Mouse (Mus musculus): ENCODE measurements around the gene Shkbp1. TPM values are rescaled to one million over a fixed set of nuclear protein-coding genes. Genes with fewer than 3 reads are reported as not detected.

Gene Shkbp1
- polyA plus RNA-seq, 1 experiment from 2014 or later = 46.6 TPM

DNA sequence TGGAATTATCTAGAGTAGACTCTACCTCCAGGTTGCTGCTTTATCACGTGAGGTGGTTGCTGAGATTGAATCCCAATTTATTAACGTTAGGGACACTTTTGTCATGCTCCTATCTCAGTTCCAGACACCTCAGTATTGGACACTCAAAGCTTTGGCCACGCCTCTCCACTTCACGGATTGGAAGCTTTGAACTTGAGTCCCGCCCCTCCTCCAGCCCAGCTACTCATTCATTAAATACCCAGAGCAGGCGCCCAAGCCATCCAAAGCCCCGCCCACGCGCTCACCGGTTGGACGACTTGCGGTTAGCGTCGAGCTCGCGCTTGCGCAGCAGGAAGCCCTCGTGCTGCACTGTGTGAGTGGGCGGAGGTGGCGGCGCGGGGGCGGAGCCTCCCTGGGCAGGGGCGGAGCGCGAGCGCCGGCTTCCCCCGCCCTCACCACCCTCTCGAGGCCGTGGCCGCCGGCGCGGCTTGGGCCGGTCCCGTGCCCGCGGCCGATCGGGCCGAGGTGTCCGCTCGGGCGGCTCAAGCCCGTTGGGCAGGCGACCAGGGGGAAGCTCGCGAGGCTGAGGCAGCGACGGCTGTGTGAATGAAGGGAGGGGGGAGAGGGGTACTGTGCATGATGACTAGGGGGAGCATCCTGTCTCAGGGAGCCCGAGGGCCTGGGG is 5.6 kb upstream of the Shkbp1 start:
- Histone ChIP-seq H3K9me3 (no peaks in the 10 kb centered on the region), H3K27ac (replicated peaks) (0 out of 2 replicates have a peak overlapping the region, but pooled peaks have one; percentile 25), H3K9ac (peak overlapping the region; percentile 63), H3K4me3 (peak overlapping the region; percentile 48), H3K36me3 (no peaks in the 10 kb centered on the region), H3K4me1 (replicated peaks) (peaks cover 13% of the 10 kb centered on the region), H3K4me2 (peak overlapping the region; percentile 78), H3K27me3 (peaks cover 58% of the 10 kb centered on the region)
- ATAC-seq (ENCODE audit: low FRiP score, low read depth) = peak; percentile 94
- under 1% methylated on average over 52 of the region's 52 CpGs for WGBS

DNA sequence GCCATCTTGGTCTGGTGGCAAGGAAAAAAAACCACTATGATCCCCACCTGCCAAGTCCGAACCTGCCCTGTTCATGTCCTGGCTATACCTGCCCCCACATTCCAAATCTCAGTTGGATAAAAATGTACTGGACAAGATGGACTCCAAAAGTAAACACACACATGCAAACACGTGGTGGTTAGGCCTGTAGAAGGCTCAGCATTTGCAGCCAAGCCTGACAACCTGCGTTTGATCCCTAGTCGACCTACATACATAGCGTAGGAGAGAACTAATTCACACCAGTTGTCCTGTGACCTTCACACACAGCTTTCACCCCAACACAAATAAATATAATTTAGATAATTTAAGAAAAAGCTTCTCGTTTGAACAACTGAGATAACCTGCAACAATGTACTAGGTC is 4.9 kb upstream of the Shkbp1 start:
- peak overlapping the region; percentile 48 for H3K4me3 ChIP-seq

DNA sequence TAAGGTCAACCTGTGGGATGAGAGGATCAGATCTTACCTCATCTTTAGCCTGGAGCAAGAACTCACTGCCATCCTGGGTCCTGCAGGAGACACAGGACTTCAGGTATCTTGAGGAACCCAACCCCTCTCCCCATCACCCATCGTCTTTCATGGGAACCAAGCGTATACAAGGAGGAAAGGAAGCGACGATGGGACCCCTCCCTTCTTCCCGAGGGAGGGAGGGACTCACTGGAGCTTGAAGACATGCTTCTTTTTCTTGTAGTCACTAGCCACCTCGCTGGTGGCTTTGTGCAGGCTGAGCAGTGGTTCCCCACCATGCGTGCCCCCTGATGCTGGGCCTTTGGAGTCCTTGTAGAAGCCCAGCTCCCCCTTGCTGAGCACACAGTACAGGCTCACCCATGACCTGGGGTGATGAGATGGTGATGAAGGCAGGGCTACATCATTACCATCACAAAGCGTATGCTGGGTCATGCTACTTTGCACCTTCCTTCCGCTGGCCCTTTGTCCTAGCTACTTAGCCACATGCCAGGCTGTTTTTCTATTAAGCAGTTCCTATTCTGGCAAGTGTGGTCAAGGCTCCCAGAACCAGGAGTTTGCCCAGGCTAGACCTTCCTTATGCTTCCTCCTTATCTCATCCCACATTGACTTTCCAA is 4.0 kb upstream of the Shkbp1 start:
- Histone ChIP-seq H3K27me3 (peaks cover 44% of the 10 kb centered on the region), H3K9ac (no peak overlapping the region), H3K27ac (replicated peaks) (no peak overlapping the region), H3K36me3 (no peaks in the 10 kb centered on the region), H3K4me2 (no peak overlapping the region), H3K9me3 (no peaks in the 10 kb centered on the region), H3K4me1 (replicated peaks) (peaks cover 23% of the 10 kb centered on the region), H3K4me3 (no peak overlapping the region)
- no peak for ATAC-seq (ENCODE audit: low FRiP score, low read depth)
- 83% methylated on average over 9 of the region's 9 CpGs for WGBS

More for the DNA sequence above, 4.9 kb upstream of the Shkbp1 start:
- Histone ChIP-seq H3K36me3 (no peaks in the 10 kb centered on the region), H3K27me3 (peaks cover 53% of the 10 kb centered on the region), H3K27ac (replicated peaks) (0 out of 2 replicates have a peak overlapping the region, but pooled peaks have one; percentile 5), H3K9me3 (no peaks in the 10 kb centered on the region), H3K4me2 (peak overlapping the region; percentile 78), H3K4me1 (replicated peaks) (peaks cover 17% of the 10 kb centered on the region), H3K9ac (no peak overlapping the region)
- ATAC-seq (ENCODE audit: low FRiP score, low read depth) = no peak
- WGBS = 57% methylated on average over 6 of the region's 6 CpGs

DNA sequence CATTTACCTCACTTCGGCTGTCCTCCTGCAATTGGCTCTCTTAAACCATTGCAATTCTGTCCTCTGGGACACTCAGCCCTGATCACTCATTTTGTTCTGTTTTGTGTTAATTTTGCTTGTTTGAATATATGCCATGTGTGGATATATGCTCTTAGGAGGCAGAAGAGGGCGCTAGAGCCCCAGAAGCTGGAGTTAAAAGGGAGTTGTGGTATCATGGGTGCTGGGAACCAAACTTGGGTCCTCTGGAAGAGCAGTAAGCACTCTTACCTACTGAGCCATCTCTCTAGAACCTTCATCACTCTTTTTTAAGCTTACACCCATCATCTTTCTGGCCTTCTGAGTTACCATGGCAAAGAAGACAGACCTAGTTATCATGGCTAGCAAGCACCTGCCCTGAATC is 3.3 kb upstream of the Shkbp1 start:
- H3K4me1 ChIP-seq (replicated peaks) = peaks cover 30% of the 10 kb centered on the region
- 74% methylated on average over 2 of the region's 2 CpGs for WGBS
- H3K27ac ChIP-seq (replicated peaks) = no peak overlapping the region
- H3K9ac ChIP-seq = no peak overlapping the region
- H3K9me3 ChIP-seq = no peaks in the 10 kb centered on the region
- H3K4me2 ChIP-seq = no peak overlapping the region
- H3K4me3 ChIP-seq = no peak overlapping the region
- no peak for ATAC-seq (ENCODE audit: low FRiP score, low read depth)
- no peaks in the 10 kb centered on the region for H3K36me3 ChIP-seq
- H3K27me3 ChIP-seq = peaks cover 37% of the 10 kb centered on the region

DNA sequence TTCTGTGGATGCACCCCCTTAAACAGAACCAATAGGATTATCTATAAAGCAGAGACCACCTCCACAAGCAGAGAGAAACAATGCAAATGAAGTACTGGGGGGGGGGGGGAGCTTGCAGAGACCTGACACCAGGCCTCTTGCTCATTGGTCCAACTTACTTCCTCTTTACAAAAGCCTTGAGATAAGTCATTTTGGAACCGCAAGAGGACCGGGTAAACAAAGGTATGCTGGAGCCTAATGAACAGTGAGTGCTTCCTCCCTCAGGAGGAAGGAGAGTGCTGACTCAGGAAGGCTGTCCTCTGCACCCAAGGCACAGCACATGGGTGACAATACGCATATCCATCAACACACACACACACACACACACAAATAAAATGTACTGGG is 1.8 kb upstream of the Shkbp1 start:
- H3K36me3 ChIP-seq = no peaks in the 10 kb centered on the region
- H3K4me2 ChIP-seq = no peak overlapping the region
- WGBS = 26% methylated on average over 3 of the region's 3 CpGs
- no peak overlapping the region for H3K27ac ChIP-seq (replicated peaks)
- peaks cover 31% of the 10 kb centered on the region for H3K4me1 ChIP-seq (replicated peaks)
- H3K27me3 ChIP-seq = peaks cover 27% of the 10 kb centered on the region
- H3K9ac ChIP-seq = no peak overlapping the region
- H3K4me3 ChIP-seq = no peak overlapping the region
- ATAC-seq (ENCODE audit: low FRiP score, low read depth) = no peak
- no peaks in the 10 kb centered on the region for H3K9me3 ChIP-seq

DNA sequence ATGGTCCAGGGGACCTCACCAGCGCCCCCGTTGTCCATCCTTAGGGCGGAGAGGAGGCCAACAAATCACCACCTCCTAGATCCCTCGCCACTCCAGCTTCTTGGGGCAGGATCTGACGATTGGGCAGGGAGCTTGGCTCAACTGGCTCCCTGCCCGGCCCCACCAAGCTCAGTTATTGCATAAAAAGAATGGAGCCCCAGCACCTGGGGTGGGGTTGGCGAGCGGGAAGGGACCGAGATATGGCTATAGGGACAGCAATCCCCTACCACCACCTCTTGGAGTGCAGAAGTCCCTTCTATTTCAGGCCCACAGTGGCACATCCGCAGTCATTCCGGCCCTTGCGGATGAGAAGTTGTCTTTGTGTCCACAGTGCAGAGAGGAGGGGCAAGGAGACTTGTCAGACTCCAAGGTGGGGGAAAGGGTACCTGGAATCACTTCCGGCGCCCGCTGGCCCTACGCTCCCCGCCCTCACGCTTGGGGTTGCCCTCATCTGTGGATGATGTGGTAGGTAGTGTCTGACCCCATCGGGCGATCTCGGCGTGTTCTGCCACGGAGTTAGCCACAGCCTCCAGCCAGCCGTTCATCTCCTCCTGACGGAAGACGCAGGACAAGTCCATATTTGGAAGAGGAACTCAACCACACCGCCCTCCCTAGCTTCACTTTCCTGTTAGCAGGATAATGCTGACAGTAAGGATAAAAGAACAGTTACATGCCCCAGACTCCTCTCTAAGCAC is 1.2 kb upstream of the Shkbp1 start, which contains the start of gene Gm20479:
Gene Gm20479 (minus strand): TSS at position 559 of the 734 bp plus-strand sequence.
- ATAC-seq (ENCODE audit: low FRiP score, low read depth) = no peak
- Histone ChIP-seq H3K27me3 (peaks cover 27% of the 10 kb centered on the region), H3K4me2 (peak within 1 kb of the TSS; percentile 73), H3K4me3 (peak within 1 kb of the TSS; percentile 83), H3K36me3 (peaks cover 2% of the 10 kb centered on the region; the same call in 1 of the 2 replicates), H3K27ac (replicated peaks) (peak within 1 kb of the TSS; percentile 50; the same call in 1 of the 2 replicates), H3K4me1 (replicated peaks) (peaks cover 31% of the 10 kb centered on the region), H3K9ac (no peak within 1 kb of the TSS), H3K9me3 (no peaks in the 10 kb centered on the region)
- 11% methylated on average over 27 of the region's 27 CpGs for WGBS

DNA sequence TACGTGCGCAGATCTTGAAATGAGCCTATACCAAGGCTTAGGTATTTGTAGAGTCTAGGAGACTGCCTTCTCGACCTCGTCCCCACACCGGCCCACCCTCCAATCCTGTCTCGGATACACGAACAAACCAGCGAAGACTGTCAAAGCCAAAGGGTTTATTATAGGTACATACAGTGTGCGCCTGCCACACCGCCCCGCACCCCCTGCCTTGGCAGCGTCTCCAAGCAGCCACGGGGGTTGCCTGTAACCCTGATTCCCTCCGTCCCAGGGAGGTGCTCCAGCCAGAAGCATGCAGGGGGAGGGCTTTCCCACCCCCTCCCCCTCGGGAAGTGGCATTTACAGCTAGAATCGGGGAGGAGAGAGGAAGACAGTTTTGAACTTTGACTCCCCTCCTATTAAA is 429 bp upstream of the Shkbp1 start:
- H3K9ac ChIP-seq = no peak overlapping the region
- WGBS = 4% methylated on average over 16 of the region's 16 CpGs
- H3K4me3 ChIP-seq = peak overlapping the region; percentile 83
- H3K9me3 ChIP-seq = no peaks in the 10 kb centered on the region
- peak; percentile 42 for ATAC-seq (ENCODE audit: low FRiP score, low read depth)
- H3K27ac ChIP-seq (replicated peaks) = peak overlapping the region; percentile 50; the same call in 1 of the 2 replicates
- H3K4me1 ChIP-seq (replicated peaks) = peaks cover 28% of the 10 kb centered on the region
- peak overlapping the region; percentile 73 for H3K4me2 ChIP-seq
- H3K36me3 ChIP-seq = peaks cover 9% of the 10 kb centered on the region; the same call in 1 of the 2 replicates
- H3K27me3 ChIP-seq = peaks cover 27% of the 10 kb centered on the region

DNA sequence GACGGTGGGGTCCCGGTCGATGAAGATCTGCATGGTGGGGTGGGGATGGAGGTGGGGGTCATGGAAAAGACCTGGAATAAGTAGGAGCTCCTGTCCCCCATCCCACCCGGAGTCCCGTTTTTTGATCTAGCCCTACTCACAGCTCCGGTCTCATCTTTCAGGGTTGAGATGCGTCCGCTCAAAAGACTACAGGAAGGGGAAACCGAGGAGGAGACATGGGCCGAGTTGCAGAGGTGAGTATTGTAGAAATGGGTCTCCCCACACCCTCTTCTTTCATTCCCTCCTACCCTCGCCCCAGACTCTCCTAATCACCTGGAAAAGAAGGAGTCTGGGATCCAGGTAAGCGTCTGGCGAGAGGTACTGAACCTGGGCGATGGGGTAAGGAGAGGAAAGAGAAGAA is 558 bp downstream of the Shkbp1 start:
- WGBS = 4% methylated on average over 14 of the region's 14 CpGs

DNA sequence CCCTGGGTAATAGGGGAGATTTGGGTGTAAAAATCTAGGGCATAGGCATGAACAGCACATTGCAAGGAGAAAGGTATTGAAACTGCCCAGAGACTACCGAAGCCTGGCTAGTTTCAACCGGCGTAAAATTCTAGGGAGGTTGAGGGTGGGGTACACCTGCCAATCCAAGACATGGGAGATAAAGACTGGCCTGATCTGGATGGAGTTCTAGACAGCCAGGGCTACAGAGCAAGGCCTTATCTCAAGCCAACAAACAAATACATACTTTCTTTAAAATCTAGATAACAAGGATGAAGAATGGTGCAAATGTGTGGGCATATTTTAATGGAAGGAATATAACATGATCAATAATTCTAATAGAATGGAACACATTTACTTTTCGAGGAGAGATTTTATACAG is 1.0 kb downstream of the Shkbp1 start:
- Histone ChIP-seq H3K4me1 (replicated peaks) (peaks cover 22% of the 10 kb centered on the region), H3K9ac (peak overlapping the region; percentile 75; the same call in 1 of the 2 replicates), H3K36me3 (peaks cover 17% of the 10 kb centered on the region; the same call in 1 of the 2 replicates), H3K27me3 (peaks cover 27% of the 10 kb centered on the region), H3K9me3 (no peaks in the 10 kb centered on the region), H3K4me3 (peak overlapping the region; percentile 83), H3K4me2 (peak overlapping the region; percentile 73), H3K27ac (replicated peaks) (no peak overlapping the region)
- 40% methylated on average over 4 of the region's 4 CpGs for WGBS
- 0 out of 2 replicates have a peak, but pooled peaks have one; percentile 1 for ATAC-seq (ENCODE audit: low FRiP score, low read depth)

More for the DNA sequence above, 558 bp downstream of the Shkbp1 start:
- Histone ChIP-seq H3K9ac (peak overlapping the region; percentile 75), H3K27me3 (peaks cover 27% of the 10 kb centered on the region), H3K27ac (replicated peaks) (peak overlapping the region; percentile 73), H3K4me3 (peak overlapping the region; percentile 83), H3K36me3 (peaks cover 15% of the 10 kb centered on the region; the same call in 1 of the 2 replicates), H3K4me1 (replicated peaks) (peaks cover 22% of the 10 kb centered on the region), H3K4me2 (peak overlapping the region; percentile 73), H3K9me3 (no peaks in the 10 kb centered on the region)
- ATAC-seq (ENCODE audit: low FRiP score, low read depth) = no peak

DNA sequence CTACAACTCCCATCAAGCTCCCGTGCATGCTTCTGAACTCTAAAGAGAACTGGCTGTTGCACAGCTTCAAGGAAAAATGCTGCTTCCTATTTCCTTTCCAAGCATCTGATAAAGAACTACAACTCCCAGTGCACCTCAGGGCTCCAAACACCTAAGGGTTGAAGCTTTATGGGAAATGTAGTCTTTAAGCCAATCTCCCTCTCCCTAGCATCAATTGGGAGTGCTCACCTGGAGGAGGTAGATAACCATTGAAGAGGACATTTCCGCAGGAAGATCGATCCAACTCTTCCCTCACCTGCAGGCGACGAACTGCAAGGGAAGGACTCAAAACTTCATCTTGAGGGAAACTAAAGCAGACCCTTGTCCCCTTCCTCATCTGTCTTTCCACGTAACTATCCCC is 1.7 kb downstream of the Shkbp1 start:
- Histone ChIP-seq H3K9ac (no peak overlapping the region), H3K27ac (replicated peaks) (no peak overlapping the region), H3K4me2 (peak overlapping the region; percentile 73), H3K36me3 (peaks cover 17% of the 10 kb centered on the region; the same call in 1 of the 2 replicates), H3K27me3 (peaks cover 24% of the 10 kb centered on the region), H3K4me3 (peak overlapping the region; percentile 83), H3K9me3 (no peaks in the 10 kb centered on the region), H3K4me1 (replicated peaks) (peaks cover 22% of the 10 kb centered on the region)
- ATAC-seq (ENCODE audit: low FRiP score, low read depth) = peak; percentile 28; the same call in 1 of the 2 replicates
- 30% methylated on average over 6 of the region's 6 CpGs for WGBS

DNA sequence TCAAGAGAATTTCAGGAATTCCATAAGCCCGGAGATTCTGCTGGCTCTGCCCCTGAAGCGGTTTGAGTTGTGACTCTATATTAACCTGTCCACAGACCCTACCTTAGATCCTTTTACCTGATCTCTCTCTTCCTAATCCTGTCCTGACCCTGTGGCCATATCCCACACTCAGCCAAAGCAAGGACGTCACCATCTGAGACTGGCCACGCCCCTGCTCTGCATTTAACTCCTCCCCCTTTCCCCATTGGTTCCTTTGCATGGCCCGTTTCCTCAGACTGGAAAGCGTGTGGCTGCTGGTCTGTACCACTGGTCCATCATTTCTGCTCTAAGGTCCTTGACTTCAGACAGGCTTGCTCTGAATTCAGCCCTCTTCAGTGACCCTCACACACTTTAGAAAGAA is 10.4 kb downstream of the Shkbp1 start:
- WGBS = 26% methylated on average over 6 of the region's 6 CpGs
- peaks cover 47% of the 10 kb centered on the region for H3K36me3 ChIP-seq
- ATAC-seq (ENCODE audit: low FRiP score, low read depth) = no peak

More for the DNA sequence above, 10.4 kb downstream of the Shkbp1 start:
- H3K27me3 ChIP-seq = no peaks in the 10 kb centered on the region
- no peak overlapping the region for H3K4me2 ChIP-seq
- no peak overlapping the region for H3K4me3 ChIP-seq
- no peak overlapping the region for H3K27ac ChIP-seq (replicated peaks)
- no peaks in the 10 kb centered on the region for H3K4me1 ChIP-seq (replicated peaks)
- H3K9me3 ChIP-seq = no peaks in the 10 kb centered on the region
- H3K9ac ChIP-seq = no peak overlapping the region
